Mouse (Mus musculus): ENCODE data around the gene Slc39a1.

DNA sequence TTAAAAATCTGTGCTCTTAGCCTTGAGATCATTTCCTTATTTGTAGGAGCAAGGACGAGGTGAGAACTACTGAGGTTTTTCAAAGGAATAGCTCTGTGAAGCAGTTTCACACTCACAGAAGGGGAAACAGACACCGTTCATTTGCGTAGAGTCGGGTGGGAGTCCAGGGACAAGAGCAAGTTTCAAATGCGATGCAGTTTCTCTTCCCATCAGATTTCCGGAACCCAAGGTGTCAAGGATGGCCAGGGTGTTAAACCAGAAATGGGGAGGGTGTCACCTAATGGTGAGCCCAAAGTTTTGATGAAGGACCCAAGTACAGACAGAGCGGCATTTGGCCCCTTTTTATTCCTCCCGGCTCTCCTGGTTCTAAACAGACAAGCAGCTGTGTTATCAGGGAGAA, 16.9 kb upstream of the Slc39a1 start:
- TF ChIP-seq CTCF (conservative IDR thresholded peaks at IDR 0.05; ENCODE audit: low read length) (no peak), POU5F1 (IDR thresholded peaks at IDR 0.05; ENCODE audit: borderline replicate concordance, low read length) (no peak), NANOG (IDR thresholded peaks at IDR 0.05; ENCODE audit: borderline replicate concordance, low read length) (no peak)

All from E14TG2a.4 (cell line).